Mouse (Mus musculus) heart, adult 2 months (tissue): ENCODE measurements around the gene Gpalpp1. TPM values are rescaled to one million over a fixed set of nuclear protein-coding genes. Genes with fewer than 3 reads are reported as not detected.

ENCODE experiments used
- DNase-seq, 2 experiments: peaks; one replicate each; pipeline ENCODE4 v3.0.0; 2021
- H3K27ac ChIP-seq: fragments of 200-600 bp; 2 replicates; pipeline ENCODE4 v1.8.1; 2022
- H3K27me3 ChIP-seq: fragments of 200-500 bp; 2 replicates; pipeline ENCODE4 v1.6.1; 2012; ENCODE audit warnings: mild to moderate bottlenecking, low read length, inconsistent platforms, mixed read lengths; ENCODE audit not compliant: control insufficient read depth, insufficient read depth
- H3K36me3 ChIP-seq: fragments of 200-500 bp; 2 replicates; pipeline ENCODE4 v1.6.1; 2012; ENCODE audit warnings: low read length, inconsistent platforms; ENCODE audit not compliant: control insufficient read depth, insufficient read depth
- H3K4me1 ChIP-seq: fragments of 200-500 bp; 2 replicates; pipeline ENCODE4 v1.6.1; 2011; ENCODE audit warnings: low read length; ENCODE audit not compliant: control insufficient read depth, insufficient read depth
- H3K4me3 ChIP-seq: fragments of 200-600 bp; 2 replicates; pipeline ENCODE4 v1.8.1; 2022
- H3K79me2 ChIP-seq: fragments of 200-500 bp; replicated peaks from 2 replicates; pipeline ENCODE4 v1.6.1; 2012; ENCODE audit warnings: mild to moderate bottlenecking, inconsistent platforms, low read length, moderate library complexity, mixed read lengths; ENCODE audit not compliant: control insufficient read depth, insufficient read depth
- H3K9ac ChIP-seq: fragments of 200-500 bp; 2 replicates; pipeline ENCODE4 v1.6.1; 2012; ENCODE audit warnings: low read depth, mild to moderate bottlenecking, control low read depth, inconsistent platforms, low read length, mixed read lengths
- CTCF ChIP-seq: fragments of 200-600 bp; IDR thresholded peaks from 2 replicates; pipeline ENCODE4 v1.8.1; 2022; ENCODE audit warnings: antibody characterized with exemption, mild to moderate bottlenecking, moderate library complexity
- EP300 ChIP-seq: fragments of 200-500 bp; IDR thresholded peaks from 2 replicates; pipeline ENCODE4 v1.6.1; 2011; ENCODE audit warnings: low read depth, low read length, control low read depth; ENCODE audit not compliant: insufficient read depth
- POLR2A ChIP-seq: fragments of 200-500 bp; IDR thresholded peaks from 2 replicates; pipeline ENCODE4 v1.6.1; 2011; ENCODE audit warnings: mild to moderate bottlenecking, low read depth, low read length, control low read depth; ENCODE audit not compliant: insufficient read depth
- WGBS: fragments of 180-500 bp; shearing (Covaris S2); methylation state at CpG from one replicate; pipeline ENCODE4 v1.1.7; 2018; 5-methylcytosine and 5-hydroxymethylcytosine counted together
- intact Hi-C: fragments of 180-260 bp; cut with DNase I; formaldehyde crosslinking; loops from one replicate; pipeline ENCODE4 v1.15.1; 2025
- polyA plus RNA-seq: library from polyadenylated mRNA; depleted of rRNA; stranded (reverse); fragments of >200 nt; gene quantifications from 2 replicates; pipeline ENCODE4 v1.2.3, GENCODE M21; 2012
- total RNA-seq, 2 experiments: library from RNA; stranded (reverse); gene quantifications; 2 replicates each; pipeline ENCODE4 v1.2.3; 2021

Gene Gpalpp1
- total and polyA plus RNA-seq, 3 experiments, result 3.2 to 11.3 (median 11.2) TPM

- Histone ChIP-seq H3K27me3 (no peaks in the 10 kb centered on the region), H3K4me3 (no peak overlapping the region), H3K79me2 (no peaks in the 10 kb centered on the region), H3K36me3 (no peaks in the 10 kb centered on the region), H3K9ac (no peak overlapping the region), H3K27ac (no peak overlapping the region), H3K4me1 (no peaks in the 10 kb centered on the region)
- DNase-seq, result no peak
- 67% methylated on average over 4 of the region's 4 CpGs for WGBS
- intact Hi-C loops, result loop anchor here (1.0 kb wide), 2 partner anchors 177 to 200 kb away; no protein-coding TSS in a partner anchor
- TF ChIP-seq EP300 (no peak), CTCF (no peak), POLR2A (no peak)
Measured at GRCm38 (mm10) chr14:76076602-76077001, 34.0 kb downstream of the Gpalpp1 start.

DNA sequence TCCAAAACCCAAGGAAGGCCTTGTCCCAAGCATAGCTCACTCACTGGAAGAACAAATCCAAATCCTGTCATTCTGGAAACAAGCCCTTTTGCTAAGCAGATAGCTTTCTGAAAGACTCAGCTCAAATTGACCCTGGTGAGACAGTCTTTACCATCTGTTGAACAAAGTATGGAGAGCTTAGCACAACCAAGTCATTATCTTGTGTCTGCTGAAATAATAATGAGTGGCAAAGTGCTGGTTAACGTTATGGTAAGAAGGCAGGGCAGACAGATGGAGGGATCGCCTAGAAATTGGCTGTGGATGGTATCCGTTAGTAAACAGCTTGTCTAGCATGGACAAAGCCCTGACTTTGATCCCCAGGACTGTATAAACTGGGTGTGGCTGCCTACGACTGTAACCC is 34.8 kb downstream of the Gpalpp1 start:
- no peaks in the 10 kb centered on the region for H3K79me2 ChIP-seq
- H3K36me3 ChIP-seq, result no peaks in the 10 kb centered on the region
- intact Hi-C loops, result no loop called here
- H3K4me1 ChIP-seq, result no peaks in the 10 kb centered on the region
- H3K9ac ChIP-seq, result no peak overlapping the region
- no peak for TF ChIP-seq EP300
- no peak for TF ChIP-seq CTCF
- no peak for TF ChIP-seq POLR2A
- 68% methylated on average over 4 of the region's 4 CpGs for WGBS
- H3K4me3 ChIP-seq, result no peak overlapping the region
- no peak overlapping the region for H3K27ac ChIP-seq
- no peak for DNase-seq
- H3K27me3 ChIP-seq, result no peaks in the 10 kb centered on the region

DNA sequence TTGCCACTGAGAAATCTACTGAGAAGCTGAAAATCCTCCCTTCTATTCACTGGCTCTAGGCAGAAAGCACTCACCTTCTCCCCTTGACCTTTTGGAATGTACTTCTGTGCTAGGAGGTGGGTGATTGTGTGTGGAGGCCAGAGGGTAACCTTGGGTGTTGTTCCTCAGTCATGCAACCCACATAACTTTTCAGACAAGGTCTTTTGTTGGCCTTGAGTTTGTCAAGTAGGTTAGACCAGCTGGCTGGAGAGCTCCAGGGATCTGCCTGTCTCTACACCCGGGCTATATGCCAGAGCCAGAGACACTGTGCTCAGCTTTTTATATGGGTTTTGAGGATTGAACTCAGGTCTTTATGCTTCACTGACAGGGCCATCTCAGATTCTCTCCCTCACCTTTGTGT is 36.4 kb downstream of the Gpalpp1 start:
- Histone ChIP-seq H3K27ac (no peak overlapping the region), H3K36me3 (no peaks in the 10 kb centered on the region), H3K79me2 (no peaks in the 10 kb centered on the region), H3K4me1 (no peaks in the 10 kb centered on the region), H3K4me3 (no peak overlapping the region), H3K9ac (no peak overlapping the region), H3K27me3 (no peaks in the 10 kb centered on the region)
- no peak for TF ChIP-seq CTCF
- no peak for TF ChIP-seq POLR2A
- no peak for TF ChIP-seq EP300
- intact Hi-C loops, result no loop called here
- no peak for DNase-seq
- 63% methylated on average over 1 of the region's 1 CpGs for WGBS

GRCm38 (mm10) chr14:76072626-76073025 is 37.9 kb downstream of the Gpalpp1 start:
- DNase-seq, result no peak
- Histone ChIP-seq H3K4me3 (no peak overlapping the region), H3K9ac (no peak overlapping the region), H3K4me1 (no peaks in the 10 kb centered on the region), H3K27me3 (no peaks in the 10 kb centered on the region), H3K36me3 (no peaks in the 10 kb centered on the region), H3K79me2 (no peaks in the 10 kb centered on the region), H3K27ac (no peak overlapping the region)
- intact Hi-C loops, result no loop called here
- no peak for TF ChIP-seq CTCF
- 41% methylated on average over 2 of the region's 2 CpGs for WGBS

DNA sequence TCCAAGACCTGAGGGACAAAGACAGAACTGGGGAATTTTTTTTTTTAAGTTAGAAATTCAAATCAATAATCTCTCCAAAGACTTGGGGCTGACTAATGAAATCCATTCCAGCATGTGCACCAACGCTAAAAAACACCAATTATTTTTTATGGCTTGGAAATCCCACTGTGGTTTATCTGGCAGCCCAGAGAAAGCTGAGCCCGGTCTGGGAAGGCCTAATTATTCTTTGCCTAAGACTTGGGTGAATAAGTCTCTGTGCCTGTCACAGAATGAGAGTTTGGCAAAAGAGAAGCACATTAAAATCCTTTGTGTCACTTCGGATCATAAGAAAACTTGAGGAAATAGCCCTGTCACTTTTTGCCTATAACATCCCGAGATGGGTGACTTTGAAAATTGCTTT is 41.3 kb downstream of the Gpalpp1 start:
- DNase-seq, result no peak
- Histone ChIP-seq H3K36me3 (no peaks in the 10 kb centered on the region), H3K27me3 (no peaks in the 10 kb centered on the region), H3K4me3 (no peak overlapping the region), H3K27ac (no peak overlapping the region), H3K79me2 (no peaks in the 10 kb centered on the region), H3K4me1 (no peaks in the 10 kb centered on the region), H3K9ac (no peak overlapping the region)
- intact Hi-C loops, result no loop called here
- whole genome bisulfite sequencing, result 84% methylated on average over 4 of the region's 4 CpGs
- TF ChIP-seq CTCF (no peak), POLR2A (no peak), EP300 (no peak)

DNA sequence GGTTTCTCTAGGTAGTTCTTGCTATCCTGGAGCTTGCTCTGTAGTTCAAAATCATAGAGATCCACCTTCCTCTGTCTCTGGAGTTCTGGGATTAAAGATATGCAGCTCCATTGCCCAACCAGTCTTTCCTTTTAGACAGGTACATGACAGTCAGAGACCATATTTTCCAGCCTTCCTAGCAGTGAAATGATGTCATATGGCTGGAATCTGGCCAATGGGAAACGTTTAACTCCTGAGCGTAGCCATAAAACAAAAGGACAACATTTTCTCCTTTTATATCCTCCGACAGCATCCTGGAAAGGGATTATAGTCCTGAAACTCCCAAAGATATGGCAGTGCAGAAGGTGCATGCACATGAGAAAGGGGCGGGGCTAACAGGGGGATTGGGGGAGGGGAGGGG is 42.3 kb downstream of the Gpalpp1 start:
- DNase-seq, result no peak
- intact Hi-C loops, result no loop called here
- 25% methylated on average over 4 of the region's 4 CpGs for WGBS
- Histone ChIP-seq H3K4me1 (no peaks in the 10 kb centered on the region), H3K27me3 (no peaks in the 10 kb centered on the region), H3K36me3 (no peaks in the 10 kb centered on the region), H3K27ac (no peak overlapping the region), H3K9ac (no peak overlapping the region), H3K79me2 (no peaks in the 10 kb centered on the region), H3K4me3 (no peak overlapping the region)
- TF ChIP-seq CTCF, result no peak
- no peak for TF ChIP-seq POLR2A
- no peak for TF ChIP-seq EP300

- no peak for TF ChIP-seq EP300
- no peak for TF ChIP-seq POLR2A
- no peak for TF ChIP-seq CTCF
- H3K4me1 ChIP-seq, result no peaks in the 10 kb centered on the region
- H3K27ac ChIP-seq, result no peak overlapping the region
- H3K27me3 ChIP-seq, result no peaks in the 10 kb centered on the region
- no peak overlapping the region for H3K9ac ChIP-seq
- no peak overlapping the region for H3K4me3 ChIP-seq
- no peaks in the 10 kb centered on the region for H3K79me2 ChIP-seq
- intact Hi-C loops, result no loop called here
- no peaks in the 10 kb centered on the region for H3K36me3 ChIP-seq
- 76% methylated on average over 1 of the region's 1 CpGs for WGBS
- no peak for DNase-seq
Measured at GRCm38 (mm10) chr14:76067237-76067636, 43.3 kb downstream of the Gpalpp1 start.
